Mouse (Mus musculus) small intestine, adult 2 months (tissue): ENCODE measurements around the gene Dip2c. TPM values are rescaled to one million over a fixed set of nuclear protein-coding genes. Genes with fewer than 3 reads are reported as not detected.

Experiments
- H3K27ac ChIP-seq: fragments of 200-500 bp; 2 replicates; pipeline ENCODE4 v1.5.1; 2012; ENCODE audit warnings: low read depth, low read length, control low read depth, inconsistent platforms; ENCODE audit not compliant: insufficient read depth
- H3K27me3 ChIP-seq: fragments of 200-500 bp; 2 replicates; pipeline ENCODE4 v1.6.1; 2012; ENCODE audit warnings: mild to moderate bottlenecking, moderate library complexity, low read length, inconsistent platforms; ENCODE audit not compliant: control insufficient read depth, insufficient read depth
- H3K36me3 ChIP-seq: fragments of 200-500 bp; 2 replicates; pipeline ENCODE4 v1.6.1; 2012; ENCODE audit warnings: mild to moderate bottlenecking, low read length, control low read depth, inconsistent platforms; ENCODE audit not compliant: control insufficient read depth, insufficient read depth
- H3K4me1 ChIP-seq: fragments of 200-500 bp; 2 replicates; pipeline ENCODE4 v1.6.1; 2012; ENCODE audit warnings: low read length, inconsistent platforms, mixed read lengths; ENCODE audit not compliant: control insufficient read depth, insufficient read depth, insufficient read length
- H3K4me3 ChIP-seq: fragments of 200-500 bp; 2 replicates; pipeline ENCODE4 v1.5.1; 2012; ENCODE audit warnings: low read depth, mild to moderate bottlenecking, control low read depth, inconsistent platforms, low read length, moderate library complexity
- CTCF ChIP-seq: fragments of 200-500 bp; IDR thresholded peaks from 2 replicates; pipeline ENCODE4 v1.5.1; 2012; ENCODE audit warnings: low read depth, mild to moderate bottlenecking, control low read depth, inconsistent platforms, low read length, moderate library complexity, mixed read lengths; ENCODE audit not compliant: insufficient replicate concordance, insufficient read length; ENCODE audit errors: extremely low read depth
- POLR2A ChIP-seq: fragments of 200-500 bp; IDR thresholded peaks from 2 replicates; pipeline ENCODE4 v1.6.1; 2012; ENCODE audit warnings: low read depth, mild to moderate bottlenecking, control low read depth, inconsistent platforms, low read length, moderate library complexity
- WGBS: fragments of 180-500 bp; shearing (Covaris S2); methylation state at CpG from one replicate; pipeline ENCODE4 v1.1.7; 2018; 5-methylcytosine and 5-hydroxymethylcytosine counted together
- polyA plus RNA-seq: library from polyadenylated mRNA; depleted of rRNA; stranded (reverse); fragments of >200 nt; gene quantifications from 2 replicates; pipeline ENCODE4 v1.2.3, GENCODE M21; 2012

The Dip2c gene
- polyA plus RNA-seq, 1 experiment = 2.5 TPM

DNA sequence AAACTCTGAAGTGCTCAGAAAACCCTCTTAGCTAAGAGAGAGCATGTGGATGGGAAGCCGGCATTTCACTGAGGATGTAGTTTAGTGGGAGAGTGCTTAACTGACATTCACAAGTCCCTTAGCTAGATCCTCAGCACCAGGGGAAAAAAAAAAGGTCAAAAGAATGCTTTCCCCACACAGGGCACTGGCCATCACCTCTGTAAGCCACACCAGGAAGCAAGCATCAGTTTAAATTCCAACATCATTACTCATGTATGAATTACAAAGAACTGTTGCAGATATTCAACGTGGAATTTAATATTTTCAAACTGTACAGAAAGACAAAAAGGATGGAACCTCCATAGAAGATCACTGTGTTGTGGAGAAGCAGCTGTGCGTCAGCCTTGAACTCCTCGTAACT lies 419.1 kb downstream of the Dip2c start:
- H3K36me3 ChIP-seq = peaks cover 32% of the 10 kb centered on the region
- H3K27ac ChIP-seq = no peak overlapping the region
- H3K4me3 ChIP-seq = no peak overlapping the region
- WGBS = 82% methylated on average over 4 of the region's 4 CpGs
- no peaks in the 10 kb centered on the region for H3K27me3 ChIP-seq
- H3K4me1 ChIP-seq = no peaks in the 10 kb centered on the region
- no peak for TF ChIP-seq CTCF
- no peak for TF ChIP-seq POLR2A

DNA sequence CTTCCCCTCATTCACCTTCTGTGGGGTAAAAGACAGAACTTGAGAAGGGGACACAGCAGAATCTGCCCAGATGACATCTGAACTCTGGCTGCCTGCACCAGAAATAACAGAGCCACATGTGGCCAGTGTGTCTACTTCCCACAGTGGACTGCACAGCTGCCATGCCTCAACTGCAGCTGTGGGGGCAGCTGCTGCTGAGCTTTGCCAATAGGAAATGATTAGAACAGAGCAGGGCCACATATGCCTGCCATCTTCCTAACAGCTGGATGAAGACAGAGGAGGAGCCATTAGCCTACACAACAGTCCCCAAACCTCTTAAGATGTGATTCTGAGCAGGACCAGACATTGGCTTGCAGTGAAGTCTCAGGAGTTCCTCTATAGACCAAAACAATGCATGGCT lies 419.5 kb downstream of the Dip2c start:
- Histone ChIP-seq H3K27ac (no peak overlapping the region), H3K4me3 (no peak overlapping the region), H3K4me1 (no peaks in the 10 kb centered on the region), H3K36me3 (peaks cover 29% of the 10 kb centered on the region), H3K27me3 (no peaks in the 10 kb centered on the region)
- no peak for TF ChIP-seq POLR2A
- no peak for TF ChIP-seq CTCF

DNA sequence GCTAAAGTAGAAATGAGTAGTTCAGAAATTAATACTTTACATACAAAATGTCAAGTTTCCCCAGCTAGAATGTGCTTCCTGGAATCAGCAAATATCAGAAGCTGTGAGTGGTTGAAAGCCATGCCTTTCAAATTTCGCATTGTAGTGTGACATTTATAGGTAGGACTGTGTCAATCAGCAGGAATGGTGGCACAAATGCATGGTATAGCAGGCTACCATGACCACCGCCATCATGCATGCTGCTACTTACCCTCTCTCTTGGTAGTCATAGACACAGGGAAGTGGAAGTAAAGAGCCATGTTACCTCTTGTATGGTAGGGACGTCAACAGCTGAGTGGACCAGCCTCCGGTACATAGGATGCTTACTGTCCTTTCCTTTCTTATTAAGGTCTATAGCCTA lies 421.0 kb downstream of the Dip2c start:
- Histone ChIP-seq H3K36me3 (peaks cover 23% of the 10 kb centered on the region), H3K4me3 (no peak overlapping the region), H3K27me3 (no peaks in the 10 kb centered on the region), H3K4me1 (no peaks in the 10 kb centered on the region), H3K27ac (no peak overlapping the region)
- 98% methylated on average over 4 of the region's 4 CpGs for WGBS
- no peak for TF ChIP-seq POLR2A
- TF ChIP-seq CTCF = no peak

DNA sequence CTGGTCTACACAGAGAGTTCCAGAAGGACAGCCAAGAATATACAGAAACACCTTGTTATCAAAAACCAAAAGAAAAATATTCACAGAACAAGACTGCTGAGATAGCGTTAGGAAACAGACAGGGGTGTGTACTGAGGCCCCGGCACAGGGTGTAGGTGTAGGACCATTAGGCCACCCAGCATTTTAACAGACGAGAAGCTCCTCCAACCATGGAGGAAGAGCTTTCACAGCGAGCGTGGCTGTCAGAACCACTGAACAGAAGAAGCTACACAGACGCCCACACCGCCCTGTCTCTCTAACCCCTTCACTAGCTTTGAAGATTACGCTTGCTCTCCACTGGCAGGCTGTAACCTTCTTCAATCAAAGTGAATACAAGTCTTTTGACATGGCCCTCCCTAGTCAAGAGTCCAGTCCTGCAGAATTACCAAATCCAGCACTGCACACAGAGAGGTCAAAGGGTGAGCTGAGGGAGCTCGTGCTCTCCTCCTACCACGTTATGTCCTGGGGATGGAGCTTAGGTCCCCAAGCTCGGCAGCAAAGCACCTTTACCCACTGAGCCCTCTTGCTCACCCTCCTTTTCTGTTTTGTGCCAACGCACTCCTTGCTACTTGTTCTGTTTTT lies 426.4 kb downstream of the Dip2c start:
- Histone ChIP-seq H3K4me1 (no peaks in the 10 kb centered on the region), H3K27me3 (no peaks in the 10 kb centered on the region), H3K27ac (no peak overlapping the region), H3K36me3 (peaks cover 1% of the 10 kb centered on the region; the same call in 1 of the 2 replicates), H3K4me3 (no peak overlapping the region)
- 88% methylated on average over 12 of the region's 12 CpGs for WGBS
- TF ChIP-seq CTCF = no peak
- TF ChIP-seq POLR2A = no peak

DNA sequence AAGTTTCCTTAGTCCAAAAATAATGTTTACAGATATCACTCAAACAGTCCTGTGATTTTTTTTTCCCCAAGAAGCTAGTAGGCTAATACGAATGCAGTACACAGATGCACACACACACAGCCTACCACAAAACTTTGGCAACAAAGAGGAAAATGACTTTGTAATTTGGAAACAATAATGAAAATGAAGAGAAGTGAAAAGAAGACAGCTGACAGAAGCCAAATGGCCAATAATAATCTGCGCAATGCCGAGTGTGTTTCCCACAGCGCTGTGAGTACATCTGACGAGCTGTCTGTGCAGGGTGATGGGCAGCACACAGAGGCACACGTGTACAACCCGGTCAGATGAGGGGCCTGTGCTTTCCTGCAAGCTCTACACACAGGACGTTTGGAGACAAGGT lies 430.4 kb downstream of the Dip2c start:
- WGBS = 93% methylated on average over 8 of the region's 8 CpGs
- no peak overlapping the region for H3K4me3 ChIP-seq
- TF ChIP-seq CTCF (no peak), POLR2A (no peak)

DNA sequence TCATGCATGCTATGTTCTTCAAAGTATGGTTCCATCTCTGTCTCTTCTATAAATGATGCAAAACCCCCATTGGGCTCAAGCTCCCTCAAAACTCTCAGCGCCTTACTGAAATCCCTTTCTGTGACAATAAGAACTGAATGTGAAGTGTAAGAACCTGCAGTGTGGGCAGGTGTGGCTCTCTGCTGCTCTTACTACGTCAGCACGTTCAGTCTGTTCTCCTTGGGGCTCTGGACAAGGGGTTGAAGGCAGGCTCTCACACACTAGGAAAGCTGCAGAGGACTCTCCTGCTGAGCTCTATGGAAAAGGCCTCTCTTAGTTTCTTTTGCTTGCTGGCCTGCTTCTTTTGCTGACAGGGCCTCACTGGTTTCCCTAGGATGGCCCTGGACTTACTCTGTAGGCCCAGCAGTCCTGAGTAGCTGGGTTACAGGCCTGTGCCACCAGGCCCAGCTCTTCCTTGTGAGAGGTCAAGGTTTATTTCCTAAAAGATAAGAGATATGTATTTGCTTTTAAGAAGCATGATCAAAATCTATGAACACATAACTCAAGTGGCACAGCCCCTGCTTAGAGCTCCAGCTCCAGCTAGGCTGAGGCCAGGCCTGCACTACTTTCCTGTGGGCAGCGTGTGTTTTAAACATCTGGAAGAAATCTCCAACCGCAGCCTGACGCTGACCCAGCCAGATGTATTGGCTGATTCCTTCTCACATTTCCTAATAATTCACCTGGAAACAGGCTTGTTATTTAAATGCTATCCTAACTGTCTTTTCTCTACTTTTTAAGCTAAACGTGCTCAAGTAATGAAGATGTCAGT lies 432.3 kb downstream of the Dip2c start:
- 80% methylated on average over 7 of the region's 7 CpGs for WGBS
- no peaks in the 10 kb centered on the region for H3K27me3 ChIP-seq

More for the DNA sequence above, 430.4 kb downstream of the Dip2c start:
- H3K4me1 ChIP-seq = peaks cover 2% of the 10 kb centered on the region; the same call in 1 of the 2 replicates
- no peak overlapping the region for H3K27ac ChIP-seq
- H3K27me3 ChIP-seq = no peaks in the 10 kb centered on the region
- peaks cover 1% of the 10 kb centered on the region; the same call in 1 of the 2 replicates for H3K36me3 ChIP-seq

DNA sequence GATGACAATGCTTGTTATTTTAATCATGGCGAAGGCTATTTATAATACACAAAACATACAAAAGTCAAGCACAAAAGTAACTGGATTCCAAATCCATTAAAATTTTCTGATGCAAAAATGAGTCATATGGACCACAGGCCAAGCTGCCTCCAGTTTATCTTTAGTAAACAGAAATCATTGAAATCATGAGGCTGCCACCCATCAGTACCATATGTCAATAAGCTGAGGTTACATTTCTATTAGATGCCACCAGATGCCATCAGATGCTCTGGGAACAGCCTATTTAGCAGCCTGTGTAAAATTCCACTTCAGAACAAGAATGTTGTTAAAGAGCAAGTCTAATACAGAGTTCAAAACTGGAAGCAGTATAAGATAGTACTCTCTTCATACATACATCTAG lies 436.1 kb downstream of the Dip2c start:
- 97% methylated on average over 1 of the region's 1 CpGs for WGBS
- Histone ChIP-seq H3K27ac (no peak overlapping the region), H3K4me3 (no peak overlapping the region), H3K36me3 (peaks cover 3% of the 10 kb centered on the region), H3K4me1 (peaks cover 2% of the 10 kb centered on the region; the same call in 1 of the 2 replicates), H3K27me3 (no peaks in the 10 kb centered on the region)
- TF ChIP-seq POLR2A (no peak), CTCF (no peak)

More for the DNA sequence above, 432.3 kb downstream of the Dip2c start:
- Histone ChIP-seq H3K4me1 (peaks cover 2% of the 10 kb centered on the region; the same call in 1 of the 2 replicates), H3K4me3 (no peak overlapping the region), H3K27ac (no peak overlapping the region), H3K36me3 (peaks cover 1% of the 10 kb centered on the region; the same call in 1 of the 2 replicates)
- TF ChIP-seq CTCF (no peak), POLR2A (no peak)

DNA sequence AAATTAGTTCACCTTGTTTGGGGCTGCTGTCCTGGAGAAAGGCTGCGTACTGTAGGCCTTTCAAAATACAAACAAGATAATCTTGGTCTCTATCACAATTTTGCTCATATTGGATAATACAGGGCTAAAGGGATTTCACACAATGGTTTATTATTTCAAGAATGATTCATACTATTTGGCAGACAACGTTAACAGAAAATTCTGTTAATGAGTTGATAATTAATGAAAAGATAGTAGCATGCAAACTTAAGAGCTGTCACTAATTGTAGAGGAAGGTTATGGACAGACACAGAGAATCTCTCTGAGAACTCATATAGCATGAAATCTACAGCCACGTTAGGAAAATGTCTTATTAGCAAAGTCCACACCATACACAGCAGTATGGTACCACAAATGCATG lies 436.6 kb downstream of the Dip2c start:
- Histone ChIP-seq H3K4me3 (no peak overlapping the region), H3K27me3 (no peaks in the 10 kb centered on the region), H3K36me3 (peaks cover 5% of the 10 kb centered on the region), H3K27ac (no peak overlapping the region), H3K4me1 (peaks cover 2% of the 10 kb centered on the region; the same call in 1 of the 2 replicates)
- TF ChIP-seq POLR2A = no peak
- TF ChIP-seq CTCF = no peak
- WGBS = 71% methylated on average over 3 of the region's 3 CpGs
